Mouse (Mus musculus) limb, embryonic 12.5 days (tissue): ENCODE measurements around the gene Gcm1. TPM values are rescaled to one million over a fixed set of nuclear protein-coding genes. Genes with fewer than 3 reads are reported as not detected.

Experiments used
- ATAC-seq: fragments of 200-750 bp; cut with Nextera tagmentation; 2 replicates; pipeline ENCODE4 v1.8.0; 2017; ENCODE audit warnings: low read depth, moderate TSS enrichment; ENCODE audit not compliant: insufficient number of reproducible peaks, insufficient read depth, low FRiP score, low TSS enrichment
- H3K27ac ChIP-seq: fragments of 300-500 bp; sonication (generic); 2 replicates; pipeline ENCODE4 v1.5.1; 2016; ENCODE audit warnings: mild to moderate bottlenecking, moderate library complexity
- H3K27me3 ChIP-seq: fragments of 300-500 bp; sonication (generic); 2 replicates; pipeline ENCODE4 v1.6.1; 2016; ENCODE audit warnings: mild to moderate bottlenecking, moderate library complexity
- H3K36me3 ChIP-seq: fragments of 300-500 bp; sonication (generic); 2 replicates; pipeline ENCODE4 v1.6.1; 2016; ENCODE audit warnings: mild to moderate bottlenecking, moderate library complexity
- H3K4me1 ChIP-seq: fragments of 300-500 bp; sonication (generic); replicated peaks from 2 replicates; pipeline ENCODE4 v1.6.1; 2016
- H3K4me2 ChIP-seq: fragments of 300-500 bp; sonication (generic); 2 replicates; pipeline ENCODE4 v1.6.1; 2016; ENCODE audit warnings: mild to moderate bottlenecking, moderate library complexity
- H3K4me3 ChIP-seq: fragments of 300-500 bp; sonication (generic); replicated peaks from 2 replicates; pipeline ENCODE4 v1.5.1; 2016; ENCODE audit warnings: mild to moderate bottlenecking
- H3K9ac ChIP-seq: fragments of 300-500 bp; sonication (generic); replicated peaks from 2 replicates; pipeline ENCODE4 v1.6.1; 2016; ENCODE audit warnings: mild to moderate bottlenecking, moderate library complexity
- H3K9me3 ChIP-seq: fragments of 300-500 bp; sonication (generic); 2 replicates; pipeline ENCODE4 v1.6.1; 2016; ENCODE audit warnings: mild to moderate bottlenecking, moderate library complexity
- WGBS: fragments of 180-500 bp; shearing (Covaris S2); methylation state at CpG from one replicate; pipeline ENCODE4 v1.1.7; 2016; 5-methylcytosine and 5-hydroxymethylcytosine counted together
- polyA plus RNA-seq: library from polyadenylated mRNA; unstranded; fragments of >200 nt; fragmentation: Nextera tagmentation; extraction: Ambion mirVana; gene quantifications from 2 replicates; pipeline ENCODE4 v1.2.1, GENCODE M21; 2016

The Gcm1 gene
- polyA plus RNA-seq, 1 experiment from 2014 or later = not detected

GRCm38 (mm10) chr9:78112770-78113537 lies 61.2 kb downstream of the Gcm1 start:
- Histone ChIP-seq H3K9ac (peak overlapping the region; percentile 92), H3K4me1 (peaks cover 28% of the 10 kb centered on the region), H3K27me3 (no peaks in the 10 kb centered on the region), H3K27ac (peak overlapping the region; percentile 96), H3K4me2 (peak overlapping the region; percentile 67), H3K36me3 (peaks cover 7% of the 10 kb centered on the region), H3K9me3 (no peaks in the 10 kb centered on the region), H3K4me3 (peak overlapping the region; percentile 72)
- ATAC-seq = peak; percentile 40; the same call in 1 of the 2 replicates
- 3% methylated on average over 47 of the region's 47 CpGs for WGBS

GRCm38 (mm10) chr9:78113538-78113885 lies 61.8 kb downstream of the Gcm1 start:
- Histone ChIP-seq H3K27ac (peak overlapping the region; percentile 96), H3K9me3 (no peaks in the 10 kb centered on the region), H3K9ac (peak overlapping the region; percentile 92), H3K4me2 (peak overlapping the region; percentile 67), H3K4me1 (peaks cover 28% of the 10 kb centered on the region), H3K36me3 (peaks cover 10% of the 10 kb centered on the region), H3K27me3 (no peaks in the 10 kb centered on the region), H3K4me3 (peak overlapping the region; percentile 72)
- ATAC-seq = no peak
- WGBS = under 1% methylated on average over 14 of the region's 14 CpGs

Other genes starting within 250 kb of the Gcm1 start
- 71.9 and 75.5 TPM in 2 replicates for gene Elovl5, start 134.6 kb upstream of the Gcm1 start, polyA plus RNA-seq
- gene Fbxo9, start 57.1 kb downstream of the Gcm1 start, polyA plus RNA-seq = 40.6 and 41.4 TPM in 2 replicates
- 35.1 and 37.8 TPM in 2 replicates for gene Ick, start 57.3 kb downstream of the Gcm1 start, polyA plus RNA-seq
- gene Gsta4, start 130.8 kb downstream of the Gcm1 start, polyA plus RNA-seq = 133 and 140 TPM in 2 replicates
- not detected in 2 replicates for gene Gsta1, start 178.7 kb downstream of the Gcm1 start, polyA plus RNA-seq
- not detected in 2 replicates for gene Gm3776, start 205.2 kb downstream of the Gcm1 start, polyA plus RNA-seq
- gene Gm10639, start 238.0 kb downstream of the Gcm1 start, polyA plus RNA-seq = not detected in 2 replicates